Mouse (Mus musculus) G1E (cell line): Measurements from ENCODE around the gene Zw10. TPM values are rescaled to one million over a fixed set of nuclear protein-coding genes. Genes with fewer than 3 reads are reported as not detected.

Source experiments
- ATAC-seq: 2 replicates; pipeline ENCODE4 v1.8.0; 2016; ENCODE audit warnings: mild to moderate bottlenecking; ENCODE audit not compliant: insufficient number of reproducible peaks, poor library complexity, low FRiP score, severe bottlenecking; ENCODE audit errors: extremely low read depth
- DNase-seq: peaks from one replicate; pipeline ENCODE4 v3.0.0; 2012; ENCODE audit warnings: low spot score
- H3K27me3 ChIP-seq: 2 replicates; pipeline ENCODE4 v1.6.1; 2012; ENCODE audit warnings: mild to moderate bottlenecking, low read length, inconsistent platforms; ENCODE audit not compliant: insufficient read depth
- H3K36me3 ChIP-seq: replicated peaks from 2 replicates; pipeline ENCODE3; 2012; ENCODE audit warnings: mild to moderate bottlenecking, inconsistent platforms
- H3K4me1 ChIP-seq: 2 replicates; pipeline ENCODE4 v1.6.1; 2012; ENCODE audit warnings: low read depth, low read length, inconsistent platforms, mixed read lengths; ENCODE audit not compliant: insufficient read depth
- H3K4me3 ChIP-seq: 2 replicates; pipeline ENCODE4 v1.5.1; 2012; ENCODE audit warnings: low read depth, mild to moderate bottlenecking, inconsistent platforms, low read length, moderate library complexity, mixed read lengths
- H3K9me3 ChIP-seq: replicated peaks from 2 replicates; pipeline ENCODE4 v1.6.1; 2012; ENCODE audit warnings: inconsistent platforms
- CTCF ChIP-seq: IDR thresholded peaks from 2 replicates; pipeline ENCODE4 v1.5.1; 2012; ENCODE audit warnings: low read depth, low read length, inconsistent platforms, mixed read lengths
- GATA1 ChIP-seq: IDR thresholded peaks from 2 replicates; pipeline ENCODE4 v1.6.1; 2012; ENCODE audit warnings: borderline replicate concordance, low read length, inconsistent platforms, mixed read lengths
- GATA2 ChIP-seq: IDR thresholded peaks from 2 replicates; pipeline ENCODE4 v1.6.1; 2012; ENCODE audit warnings: low read depth, low read length, inconsistent platforms, borderline replicate concordance
- POLR2AphosphoS5 ChIP-seq: IDR thresholded peaks from 2 replicates; pipeline ENCODE4 v1.6.1; 2012; ENCODE audit warnings: low read depth, low read length, inconsistent platforms; ENCODE audit not compliant: insufficient replicate concordance
- TAL1 ChIP-seq: conservative IDR thresholded peaks from 2 replicates; pipeline ENCODE4 v1.6.1; 2012; ENCODE audit warnings: low read depth, low read length, inconsistent platforms, mixed read lengths
- polyA plus RNA-seq: library from polyadenylated mRNA; stranded (reverse); fragments of >175 nt; gene quantifications from 2 replicates; pipeline ENCODE4 v1.2.3, GENCODE M21; 2012
- total RNA-seq, 2 experiments: library from RNA; stranded (forward) in 1 of 2; stranded (reverse) in 1 of 2; fragments of 200-1000 nt in 1 of 2; fragments of >200 nt in 1 of 2; fragmentation: Nextera tagmentation in 1 of 2; gene quantifications; 2 replicates each; pipeline ENCODE4 v1.2.3; 2014 to 2017

Gene Zw10
- 52.0 and 53.1 TPM in 2 replicates for total RNA-seq (2014; fragmentation: Nextera tagmentation)
- total RNA-seq (2017) = 45.8 and 46.4 TPM in 2 replicates
- 5.2 and 6.6 TPM in 2 replicates for polyA plus RNA-seq

DNA sequence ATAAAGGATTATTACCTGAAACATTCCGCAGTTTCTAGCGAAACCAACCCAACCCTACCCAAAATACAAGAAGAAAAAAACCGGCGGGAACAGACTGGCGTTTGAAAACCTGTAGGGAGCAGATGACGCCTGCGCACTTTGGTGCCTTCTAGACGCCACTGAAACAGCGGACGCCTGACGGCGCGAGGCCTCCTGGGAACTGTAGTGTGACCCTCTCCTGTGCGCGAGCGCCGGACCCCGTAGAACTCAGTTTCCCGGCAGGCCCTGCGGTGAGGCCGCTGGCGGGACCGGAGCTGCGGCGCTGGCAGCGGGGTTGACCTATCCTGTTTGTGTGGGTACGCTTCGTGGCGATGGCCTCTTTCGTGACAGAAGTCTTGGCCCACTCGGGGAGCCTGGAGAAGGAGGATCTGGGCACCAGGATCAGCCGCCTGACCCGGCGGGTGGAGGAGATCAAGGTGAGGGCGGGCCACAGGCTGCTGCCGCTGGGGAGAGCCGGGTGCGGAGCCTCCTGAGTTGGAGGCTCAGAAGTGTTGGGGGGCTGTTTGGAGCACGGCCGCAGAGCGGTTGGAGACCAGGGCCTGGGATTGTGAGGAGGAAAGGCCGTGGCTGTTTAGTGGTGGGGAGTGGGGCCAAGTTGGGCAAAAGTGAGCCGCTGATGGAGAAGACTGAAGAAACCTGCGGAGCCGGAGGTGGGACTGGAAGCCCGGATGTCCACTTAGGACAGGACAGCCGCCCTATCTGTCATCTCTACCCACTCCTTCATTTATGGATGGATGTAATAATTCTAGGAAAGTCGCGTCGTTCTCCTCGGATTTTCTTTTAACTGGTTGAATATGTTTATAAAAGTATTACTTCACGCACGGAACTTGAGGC lies at the start of gene Zw10:
Zw10 (plus strand) TSS at position 281 of the 873 bp plus-strand sequence.
- Histone ChIP-seq H3K27me3 (no peaks in the 10 kb centered on the region), H3K4me1 (peaks cover 25% of the 10 kb centered on the region), H3K36me3 (peaks cover 24% of the 10 kb centered on the region), H3K4me3 (peak within 1 kb of the TSS; percentile 82), H3K9me3 (no peaks in the 10 kb centered on the region)
- ATAC-seq = peak; percentile 95
- TF ChIP-seq TAL1 = no peak
- no peak for TF ChIP-seq GATA1
- TF ChIP-seq POLR2AphosphoS5 = no peak
- TF ChIP-seq GATA2 = no peak
- TF ChIP-seq CTCF = no peak
- DNase-seq = peak; percentile 85

DNA sequence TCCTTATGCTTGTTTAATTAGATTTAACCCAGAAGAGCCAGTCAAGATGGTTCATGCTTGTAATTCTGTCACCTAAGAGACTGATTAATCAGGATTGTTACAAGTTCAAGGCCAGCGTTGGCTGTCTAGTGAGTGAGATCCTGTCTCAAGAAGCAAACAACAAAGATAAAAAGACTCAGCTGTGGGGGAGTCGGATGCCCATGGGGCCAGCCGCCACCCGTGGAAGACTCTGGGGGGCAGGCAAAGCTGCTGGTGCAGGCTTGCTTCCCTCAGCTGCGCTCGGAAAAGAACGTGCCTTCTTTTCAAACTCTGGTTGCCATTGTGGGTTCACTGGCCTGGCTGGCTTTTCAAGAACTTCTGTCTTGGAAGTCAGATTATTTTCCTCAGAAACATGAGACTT lies 39.6 kb upstream of the Zw10 start:
- Histone ChIP-seq H3K4me3 (no peak overlapping the region), H3K9me3 (no peaks in the 10 kb centered on the region), H3K36me3 (peaks cover 72% of the 10 kb centered on the region), H3K4me1 (no peaks in the 10 kb centered on the region), H3K27me3 (no peaks in the 10 kb centered on the region)
- ATAC-seq = no peak
- DNase-seq = no peak
- TF ChIP-seq GATA2 (no peak), POLR2AphosphoS5 (no peak), CTCF (no peak), TAL1 (no peak), GATA1 (no peak)

DNA sequence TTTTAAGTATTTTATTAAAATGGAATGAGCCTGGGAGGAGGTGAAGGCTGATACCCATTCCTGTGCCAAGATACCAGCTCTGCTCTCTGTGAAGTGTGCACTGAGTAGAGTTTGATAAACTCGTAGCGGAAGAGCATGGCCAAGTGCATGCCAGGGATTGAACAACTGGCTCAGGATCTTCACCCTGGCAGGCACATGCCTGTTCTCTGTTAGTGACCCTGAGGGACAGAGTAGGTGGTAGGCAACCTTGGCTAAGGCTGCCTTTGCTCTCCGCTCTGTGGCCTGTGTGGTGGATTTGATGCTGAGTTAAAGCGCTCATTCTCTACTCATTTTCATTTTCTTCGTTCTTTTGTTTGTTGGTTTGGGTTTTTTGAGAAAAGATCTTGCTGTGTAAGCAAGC lies 34.1 kb upstream of the Zw10 start:
- no peak for ATAC-seq
- Histone ChIP-seq H3K36me3 (peaks cover 67% of the 10 kb centered on the region), H3K27me3 (no peaks in the 10 kb centered on the region), H3K4me1 (no peaks in the 10 kb centered on the region), H3K4me3 (no peak overlapping the region), H3K9me3 (no peaks in the 10 kb centered on the region)
- TF ChIP-seq POLR2AphosphoS5 = no peak
- no peak for TF ChIP-seq CTCF
- TF ChIP-seq TAL1 = no peak
- no peak for TF ChIP-seq GATA1
- no peak for DNase-seq

DNA sequence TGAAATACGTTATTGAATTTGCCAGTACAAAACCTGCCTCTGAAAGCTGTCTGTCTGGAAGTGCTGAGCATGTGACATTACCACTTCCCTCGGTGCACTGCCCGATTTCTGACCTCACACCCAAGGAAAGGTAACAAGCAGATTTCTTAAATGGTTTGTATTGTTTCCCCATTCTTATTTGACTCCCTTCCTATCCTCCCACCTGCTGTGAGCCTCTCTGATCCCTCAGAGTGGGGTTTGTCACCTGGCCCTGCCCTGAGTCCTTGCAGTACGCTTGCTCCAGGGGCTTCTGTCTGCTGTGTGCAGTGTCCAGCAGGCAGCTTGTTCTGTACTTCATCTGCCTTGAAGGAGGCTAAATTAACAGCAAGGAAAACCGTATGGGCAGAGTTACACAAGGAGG lies 31.5 kb upstream of the Zw10 start:
- Histone ChIP-seq H3K9me3 (no peaks in the 10 kb centered on the region), H3K36me3 (peaks cover 77% of the 10 kb centered on the region), H3K4me1 (no peaks in the 10 kb centered on the region), H3K27me3 (no peaks in the 10 kb centered on the region), H3K4me3 (no peak overlapping the region)
- no peak for DNase-seq
- no peak for ATAC-seq
- no peak for TF ChIP-seq CTCF
- no peak for TF ChIP-seq GATA2

DNA sequence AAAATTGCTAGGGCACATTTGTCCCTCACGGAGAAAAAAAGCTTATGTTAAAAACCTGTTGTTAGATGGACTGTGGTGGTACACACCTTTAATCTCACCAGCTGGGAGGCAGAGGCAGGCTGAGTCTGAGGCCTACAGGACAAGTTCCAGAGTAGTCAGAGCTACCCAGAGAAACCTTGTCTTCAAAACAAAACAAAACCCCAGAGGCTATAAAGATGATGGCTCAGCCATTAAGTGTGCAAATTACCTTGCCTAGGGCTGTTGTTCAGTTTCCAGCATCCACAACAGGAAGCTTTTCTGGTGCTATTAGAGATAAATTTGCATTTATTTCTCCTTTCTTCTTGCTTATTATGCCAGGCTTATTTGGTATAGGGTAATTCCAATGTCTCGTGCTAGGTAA lies 30.9 kb upstream of the Zw10 start:
- H3K36me3 ChIP-seq = peaks cover 79% of the 10 kb centered on the region
- no peaks in the 10 kb centered on the region for H3K4me1 ChIP-seq
- ATAC-seq = no peak
- DNase-seq = no peak
- H3K9me3 ChIP-seq = no peaks in the 10 kb centered on the region
- no peaks in the 10 kb centered on the region for H3K27me3 ChIP-seq
- no peak for TF ChIP-seq GATA1
- no peak for TF ChIP-seq POLR2AphosphoS5
- no peak for TF ChIP-seq TAL1
- TF ChIP-seq GATA2 = no peak
- no peak for TF ChIP-seq CTCF
- no peak overlapping the region for H3K4me3 ChIP-seq

DNA sequence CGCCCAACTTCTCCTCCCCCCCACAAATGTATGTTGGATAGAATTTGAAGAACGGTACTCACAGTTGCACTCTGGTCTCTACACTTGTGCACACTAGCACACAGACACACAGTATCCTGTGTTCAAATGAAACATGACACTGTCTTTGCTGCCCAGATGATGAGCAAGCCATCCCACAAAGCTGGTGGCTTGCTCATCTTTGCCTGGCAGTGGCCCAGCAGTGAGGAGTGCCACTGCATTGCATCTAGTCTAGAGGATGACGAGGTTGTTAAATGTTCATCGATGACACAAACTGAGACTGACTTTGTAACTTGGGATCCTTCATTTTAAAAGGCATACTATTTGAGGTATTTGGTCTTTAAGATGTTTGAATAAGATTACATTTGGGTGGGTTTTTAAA lies 20.6 kb upstream of the Zw10 start:
- H3K4me1 ChIP-seq = no peaks in the 10 kb centered on the region
- no peaks in the 10 kb centered on the region for H3K27me3 ChIP-seq
- TF ChIP-seq GATA1 (no peak), GATA2 (no peak), POLR2AphosphoS5 (no peak), TAL1 (no peak), CTCF (no peak)
- DNase-seq = no peak
- no peaks in the 10 kb centered on the region for H3K9me3 ChIP-seq
- peaks cover 92% of the 10 kb centered on the region for H3K36me3 ChIP-seq
- no peak for ATAC-seq
- no peak overlapping the region for H3K4me3 ChIP-seq
